Mouse (Mus musculus) olfactory bulb, adult 2 months (tissue): Measurements from ENCODE around the gene Pgm1.

ENCODE experiments used
- CTCF ChIP-seq: fragments of 200-500 bp; IDR thresholded peaks from 2 replicates; pipeline ENCODE4 v1.5.1; 2012; ENCODE audit warnings: low read depth, mild to moderate bottlenecking, low read length, moderate library complexity; ENCODE audit not compliant: insufficient read depth
- POLR2A ChIP-seq: fragments of 200-500 bp; IDR thresholded peaks from 2 replicates; pipeline ENCODE4 v1.6.1; 2012; ENCODE audit warnings: mild to moderate bottlenecking, low read depth, low read length, moderate library complexity; ENCODE audit not compliant: insufficient read depth

- TF ChIP-seq POLR2A (no peak), CTCF (no peak)
These were observed 79.3 kb downstream of the Pgm1 start for GRCm38 (mm10) chr4:100008371-100009090.
